Mouse (Mus musculus): Measurements from ENCODE around the gene 2610507B11Rik.
"Not testable (repeated sequence)": the region's sequence is repeated elsewhere in the genome, so short reads cannot be mapped to it uniquely, and the experiment has no call there.

2610507B11Rik gene

DNA sequence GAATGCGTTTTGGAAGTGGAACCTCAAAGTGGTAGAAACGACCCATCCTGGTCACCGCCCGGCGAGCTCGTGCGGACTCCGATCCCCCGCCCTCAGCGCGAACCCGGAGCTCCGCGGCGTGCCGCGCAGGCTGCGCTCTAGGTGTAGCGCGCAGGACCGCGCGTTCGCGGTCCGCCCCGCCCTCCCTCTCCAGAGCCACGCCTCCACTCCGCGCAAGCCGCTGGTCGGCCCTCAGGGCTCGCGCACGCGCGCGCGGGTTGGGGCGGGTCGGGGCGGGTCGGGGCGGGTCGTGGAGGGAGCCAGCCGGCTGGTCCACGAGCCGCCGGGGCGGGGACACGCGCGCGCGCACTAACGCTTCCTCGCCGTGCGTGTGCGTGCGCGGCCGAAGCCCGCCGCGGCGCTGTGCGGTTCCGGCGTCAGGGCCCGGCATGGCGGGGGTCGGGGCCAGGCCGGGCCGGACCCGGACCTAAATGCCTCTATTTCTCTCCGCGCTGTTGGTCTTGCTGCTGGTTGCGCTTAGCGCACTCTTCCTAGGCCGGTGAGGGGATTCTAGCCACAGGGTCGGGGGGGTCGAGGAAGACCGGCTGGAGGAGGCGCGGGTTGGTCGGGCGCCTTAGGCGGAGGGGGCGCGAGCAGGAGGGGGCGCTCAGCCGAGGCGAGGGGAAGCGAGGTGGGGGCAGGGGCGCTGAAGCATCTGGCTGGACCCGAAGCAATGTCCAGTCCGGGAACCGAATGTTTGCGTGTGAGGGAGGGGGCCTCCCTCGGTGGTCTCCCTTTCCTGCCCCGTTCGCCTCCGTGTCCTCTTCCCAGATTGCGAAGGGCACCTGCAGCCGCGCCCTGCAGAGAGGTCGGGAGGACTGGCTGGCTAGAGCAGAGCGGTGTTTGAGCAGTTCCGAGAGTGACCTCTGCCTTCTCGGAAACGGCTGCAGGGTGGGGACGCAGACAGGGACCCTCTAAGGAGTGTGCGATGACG is at the start of gene 2610507B11Rik:
Gene 2610507B11Rik, plus strand, starts transcription at position 373 of the 973 bp plus-strand sequence.
- DNase-seq (ENCODE audit: low spot score in 2 of 2) = peak; percentile 81 to 87

DNA sequence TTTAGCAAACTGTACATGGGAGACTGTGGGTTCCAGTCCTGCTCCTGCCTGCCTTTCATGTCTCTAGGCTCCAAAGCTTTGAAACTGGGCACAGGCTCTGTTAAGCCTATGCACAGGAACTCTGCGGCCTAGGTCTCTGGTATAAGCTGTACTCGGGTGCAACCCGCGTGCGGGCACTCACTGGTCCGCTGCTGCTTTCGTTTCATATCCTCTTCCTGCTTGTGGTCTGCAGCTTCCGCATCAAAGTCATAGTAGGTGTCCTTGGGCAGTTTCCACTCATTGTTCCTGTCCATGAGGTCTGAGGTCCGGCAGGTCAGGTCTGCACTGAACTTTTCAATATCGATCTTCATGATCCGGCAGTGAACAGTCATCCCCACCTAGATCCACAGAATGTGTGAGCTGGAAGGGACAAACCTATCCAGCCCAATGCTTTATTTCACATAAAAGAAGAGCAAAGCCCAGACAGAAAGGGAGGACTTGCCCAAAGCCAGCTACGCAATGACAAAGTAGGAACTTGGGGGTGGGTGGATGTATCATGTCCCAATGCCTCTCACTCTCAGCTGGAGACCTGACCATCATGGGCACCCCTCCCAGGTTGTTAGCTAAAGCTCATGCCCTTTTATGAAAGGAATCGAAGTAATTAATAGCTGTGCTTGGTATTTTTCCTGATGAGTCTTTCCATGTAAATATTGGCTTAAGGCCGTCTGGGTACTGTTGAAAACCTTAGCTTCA is 48.3 kb upstream of the 2610507B11Rik start:
- DNase-seq (ENCODE audit: low spot score in 2 of 2) = no peak

DNA sequence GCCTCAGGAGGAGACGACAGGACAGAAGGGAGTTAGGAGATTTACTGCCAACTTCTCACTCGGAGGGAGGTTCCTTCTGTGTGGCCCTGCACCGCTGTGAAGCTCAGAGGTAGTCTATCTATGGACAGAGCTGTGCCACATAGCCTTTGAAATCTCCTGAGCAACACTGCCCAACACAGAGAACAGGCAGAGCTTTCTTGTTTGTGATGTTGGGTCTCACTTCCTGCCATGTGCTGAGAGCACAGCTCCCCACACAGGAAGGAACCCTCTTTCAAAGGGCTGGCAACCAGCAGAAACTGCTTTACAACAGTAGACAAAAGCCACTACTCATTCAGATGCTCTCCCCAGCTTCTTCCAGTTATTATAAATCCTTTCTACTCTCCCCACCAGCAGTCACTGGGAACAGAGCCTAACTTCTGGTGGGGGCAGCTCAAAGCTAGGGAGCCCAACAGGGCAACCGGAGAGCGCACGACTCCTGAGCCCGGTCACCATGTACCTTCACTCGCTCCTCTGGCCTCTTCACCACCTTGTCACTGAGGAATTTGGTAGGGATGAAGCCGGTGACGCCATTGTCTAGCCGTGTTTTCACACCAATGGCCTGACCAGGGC is 45.7 kb upstream of the 2610507B11Rik start:
- DNase-seq (ENCODE audit: low spot score in 2 of 2) = no peak

DNA sequence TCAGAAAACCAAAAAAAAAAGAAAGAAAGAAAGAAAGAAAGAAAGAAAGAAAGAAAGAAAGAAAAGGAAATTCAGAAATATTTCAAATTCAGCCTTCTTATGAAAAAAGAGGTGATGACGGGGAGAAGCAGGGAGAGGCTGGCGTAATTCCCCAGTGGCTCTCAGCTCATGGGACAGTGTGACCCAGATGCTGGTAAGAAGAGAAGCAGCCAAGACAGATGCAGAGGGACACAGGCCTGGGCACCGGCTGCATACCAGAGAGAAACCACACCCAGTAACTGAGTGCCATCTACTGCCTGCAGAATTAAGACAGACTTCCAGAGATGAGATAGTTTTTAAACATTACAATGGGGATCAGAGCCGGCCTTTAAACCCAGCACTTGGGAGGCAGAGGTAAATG is 38.0 kb upstream of the 2610507B11Rik start:
- DNase-seq (ENCODE audit: low spot score in 2 of 2) = no peak

DNA sequence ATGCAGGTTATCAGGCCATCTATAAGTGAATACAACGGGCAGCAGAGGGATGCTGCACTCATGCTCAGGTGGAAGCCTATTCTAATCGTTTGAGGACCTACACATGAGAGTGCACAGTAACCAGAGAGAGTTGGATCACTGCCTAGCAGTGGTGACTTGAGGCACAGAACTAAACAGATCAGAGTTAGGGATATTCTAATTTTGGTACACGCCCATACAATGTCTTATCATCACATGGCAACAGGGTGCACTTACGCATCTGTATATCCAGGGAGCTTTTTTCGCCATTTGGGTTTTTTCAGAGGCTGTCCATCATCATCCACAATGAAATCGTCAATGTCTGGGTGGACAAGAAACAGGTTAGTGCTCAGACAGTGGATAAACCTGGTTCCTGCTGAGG is 30.0 kb upstream of the 2610507B11Rik start:
- DNase-seq (ENCODE audit: low spot score in 2 of 2) = no peak

DNA sequence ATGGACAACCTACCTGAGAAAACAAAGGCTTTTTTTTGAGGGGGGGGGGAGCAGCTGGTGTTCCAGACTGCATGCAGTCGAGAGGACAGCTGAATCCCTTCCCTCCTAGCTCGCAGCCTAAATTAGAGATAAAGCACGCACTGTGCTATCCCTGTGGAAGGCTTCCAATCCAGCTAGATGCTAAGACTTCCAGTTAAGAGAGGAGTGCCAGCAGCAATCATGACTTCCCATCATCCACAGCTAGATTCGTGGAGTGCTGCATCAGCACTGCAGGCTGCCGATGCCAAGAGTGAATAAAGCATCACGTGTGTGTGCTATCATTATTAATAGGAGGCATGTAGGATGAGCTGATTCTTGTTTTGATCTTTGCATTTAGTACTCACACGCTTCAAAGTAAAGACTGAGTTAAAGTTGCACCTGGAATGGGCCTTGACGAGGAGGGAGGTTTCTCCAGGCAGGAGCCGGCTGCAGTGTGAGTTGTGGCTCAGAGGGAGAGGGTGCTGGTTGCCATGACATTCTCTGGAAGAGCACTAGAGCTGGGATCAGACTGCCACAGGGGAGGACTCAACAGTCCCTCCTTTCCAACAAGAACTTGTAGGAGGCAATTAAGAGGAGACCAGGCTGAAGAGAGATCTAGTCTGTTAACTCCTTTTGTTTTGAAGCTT is 21.2 kb upstream of the 2610507B11Rik start:
- DNase-seq (ENCODE audit: low spot score in 2 of 2) = no peak

DNA sequence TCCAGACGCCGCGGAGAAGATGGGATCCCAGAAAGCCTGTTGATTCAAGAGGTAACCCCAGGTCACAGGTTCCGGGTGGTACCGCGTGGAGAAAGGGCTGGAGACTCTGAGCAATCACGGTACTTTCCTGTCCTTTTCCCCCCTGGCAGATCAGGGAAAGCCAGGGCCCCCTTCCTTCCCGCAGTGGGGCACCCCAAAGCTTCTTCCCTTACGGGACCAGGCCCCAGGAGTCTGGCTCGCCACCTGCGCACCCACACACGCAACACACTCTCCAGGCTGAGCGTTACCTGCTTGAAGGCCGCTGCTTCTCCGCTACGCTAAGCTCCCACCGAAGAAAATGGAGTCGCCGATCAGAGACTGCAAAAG is 16.3 kb upstream of the 2610507B11Rik start:
- DNase-seq (ENCODE audit: low spot score in 2 of 2) = peak in 1 of 2 experiments; percentile 5

DNA sequence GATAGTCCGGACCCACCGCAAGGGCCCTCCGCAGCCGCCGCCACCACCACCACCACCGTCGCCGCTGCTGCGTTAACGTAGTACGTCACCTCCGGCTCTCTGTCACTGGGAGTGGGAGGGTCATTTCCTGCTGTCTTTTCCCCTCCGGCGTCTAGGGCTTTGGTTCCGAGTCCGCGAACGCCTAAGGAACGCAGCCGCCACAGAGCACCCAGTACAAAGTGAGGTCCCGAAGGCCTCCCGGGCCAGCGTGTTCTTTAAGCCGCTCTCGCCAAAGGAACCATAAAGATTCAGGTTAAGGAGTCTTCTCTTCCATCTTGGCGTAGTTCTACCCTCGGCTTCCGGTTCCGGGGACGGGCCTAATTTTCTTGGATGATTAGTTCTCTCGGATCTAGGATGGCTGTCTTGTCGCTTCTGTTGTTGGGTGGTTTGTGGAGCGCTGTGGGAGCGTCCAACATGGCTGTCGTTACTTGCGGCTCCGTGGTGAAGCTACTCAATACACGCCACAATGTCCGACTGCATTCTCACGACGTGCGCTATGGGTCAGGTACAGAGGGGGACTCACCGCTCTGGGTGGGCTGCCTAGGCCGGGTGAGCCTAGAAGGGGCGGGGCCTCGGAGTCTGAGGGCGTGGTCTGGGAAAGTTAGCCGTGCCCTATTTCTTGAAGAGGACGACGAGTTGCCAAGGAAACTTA is 15.8 kb upstream of the 2610507B11Rik start, which contains the start of the genes Sdf2 and Supt6:
Gene Sdf2, plus strand, starts transcription at position 120 of the 691 bp plus-strand sequence.
Gene Supt6, minus strand, starts transcription at position 361 of the 691 bp plus-strand sequence.
- DNase-seq (ENCODE audit: low spot score in 2 of 2) = peak; percentile 82 to 94

DNA sequence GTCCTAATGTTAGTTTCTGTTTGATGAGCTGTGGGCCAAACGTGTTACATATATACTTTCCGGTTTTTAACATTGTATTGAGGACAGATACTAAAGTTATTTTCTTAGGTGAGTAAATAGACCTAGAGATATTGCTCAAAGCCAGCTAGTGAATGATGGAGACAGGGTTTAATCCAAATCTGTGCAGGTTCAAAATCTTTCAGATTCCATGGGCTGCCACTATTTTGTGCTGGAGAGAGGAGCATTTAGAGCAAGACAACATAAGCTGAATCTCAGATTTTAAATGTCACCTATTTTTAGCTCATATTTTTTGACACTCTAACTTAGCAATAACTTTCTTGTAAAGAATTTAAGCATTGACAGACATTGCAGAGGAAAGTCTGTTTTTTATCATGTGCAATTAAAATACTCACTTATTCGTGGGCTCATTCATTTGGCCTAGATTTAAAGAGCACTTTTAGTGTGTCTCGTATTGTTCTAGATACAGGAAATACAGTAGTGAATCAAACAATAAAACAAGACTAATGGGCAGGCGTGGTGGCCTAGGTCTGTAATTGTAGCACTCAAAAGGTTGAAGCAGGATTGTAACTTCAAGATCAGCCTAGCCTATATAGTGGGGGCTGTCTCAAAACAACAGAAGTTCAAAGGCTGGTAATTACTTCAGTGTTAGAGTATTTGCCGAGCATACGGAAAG is 15.1 kb upstream of the 2610507B11Rik start:
- DNase-seq (ENCODE audit: low spot score in 2 of 2) = no peak

DNA sequence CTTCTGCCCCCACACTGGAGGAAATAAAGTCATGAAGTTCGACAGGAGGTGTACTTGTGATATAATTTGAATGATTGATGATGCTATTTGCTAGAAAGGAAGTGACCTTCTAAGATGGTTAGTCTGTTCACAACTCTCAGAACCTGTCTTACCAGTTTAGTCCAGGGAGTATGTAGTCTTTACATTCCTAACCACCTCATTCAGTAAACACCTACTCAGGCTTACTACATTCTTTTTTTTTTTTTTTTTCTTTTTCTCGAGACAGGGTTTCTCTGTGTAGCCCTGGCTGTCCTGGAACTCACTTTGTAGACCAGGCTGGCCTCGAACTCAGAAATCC is 14.6 kb upstream of the 2610507B11Rik start:
- no peak for DNase-seq (ENCODE audit: low spot score in 2 of 2)

DNA sequence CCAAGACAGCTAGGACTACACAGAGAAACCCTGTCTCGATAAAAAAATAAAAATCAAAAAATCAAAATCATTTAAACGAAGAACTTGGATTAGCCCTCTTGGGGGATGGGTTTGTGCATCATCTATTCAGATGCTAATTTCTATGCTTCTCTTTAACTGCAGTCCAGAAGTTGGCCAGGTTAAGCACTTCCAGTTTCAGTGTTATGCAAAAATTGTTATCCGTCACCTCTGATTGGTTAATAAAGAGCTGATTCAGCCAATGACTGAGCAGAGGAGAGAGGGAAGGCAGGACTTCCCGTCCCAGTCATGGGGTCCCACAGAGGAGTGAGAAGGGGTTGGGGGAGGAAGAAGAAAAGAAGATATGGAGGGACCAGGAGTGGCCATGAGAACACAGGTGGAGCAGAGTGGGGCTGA is 13.8 kb upstream of the 2610507B11Rik start:
- DNase-seq (ENCODE audit: low spot score in 2 of 2) = no peak

DNA sequence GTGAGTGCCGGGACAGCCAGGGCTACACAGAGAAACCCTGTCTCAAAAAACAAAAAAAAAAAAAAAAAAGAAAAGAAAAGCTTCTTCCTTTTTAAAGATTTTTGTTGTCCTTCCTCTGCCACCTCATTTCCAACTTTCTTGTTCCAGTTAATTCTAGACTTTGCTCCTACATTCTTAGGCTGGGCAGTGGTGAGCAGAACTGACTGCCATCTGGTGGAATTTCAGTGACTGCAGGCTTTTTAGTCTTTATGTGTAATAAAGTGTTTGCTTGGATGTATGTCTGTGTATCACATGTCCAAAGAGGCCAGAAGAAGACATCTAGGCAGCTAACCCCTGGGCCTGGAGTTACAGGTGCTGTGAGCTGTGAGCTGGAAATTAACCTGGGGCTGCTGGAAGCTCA is 4.9 kb upstream of the 2610507B11Rik start:
- no peak for DNase-seq (ENCODE audit: low spot score in 2 of 2)

DNA sequence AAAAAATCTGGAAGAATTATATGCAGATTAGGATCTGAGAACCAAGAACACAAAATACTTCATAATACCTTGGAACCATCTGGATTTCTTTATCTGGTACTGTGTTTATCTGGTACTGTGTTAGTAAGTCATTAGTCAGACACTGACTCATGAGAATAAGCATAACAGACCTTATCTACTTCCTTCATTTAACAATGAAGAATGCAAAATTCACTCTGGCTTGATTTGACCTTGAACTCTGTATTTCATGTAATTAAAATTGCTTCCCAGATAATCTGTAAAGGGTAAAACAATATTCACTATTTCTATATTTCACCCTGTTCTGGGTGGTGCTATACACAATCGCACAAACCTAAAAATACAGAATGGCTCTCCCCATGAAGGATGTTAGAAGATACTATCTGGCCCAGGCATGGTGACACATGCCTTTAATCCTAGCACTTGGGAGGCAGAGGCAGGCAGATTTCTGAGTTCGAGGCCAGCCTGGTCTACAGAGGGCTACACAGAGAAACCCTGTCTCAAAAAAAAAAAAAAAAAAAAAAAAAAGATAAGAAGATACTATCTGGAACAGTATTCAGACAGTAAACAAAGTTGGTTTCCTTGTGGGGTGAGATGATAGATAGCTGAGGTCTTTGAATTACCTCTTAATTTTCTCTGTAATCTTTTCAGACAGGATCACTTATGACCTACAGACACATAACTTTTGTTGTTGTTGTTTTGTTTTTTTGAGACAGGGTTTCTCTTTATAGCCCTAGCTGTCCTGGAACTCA is 878 bp upstream of the 2610507B11Rik start:
- no peak for DNase-seq (ENCODE audit: low spot score in 2 of 2)

DNA sequence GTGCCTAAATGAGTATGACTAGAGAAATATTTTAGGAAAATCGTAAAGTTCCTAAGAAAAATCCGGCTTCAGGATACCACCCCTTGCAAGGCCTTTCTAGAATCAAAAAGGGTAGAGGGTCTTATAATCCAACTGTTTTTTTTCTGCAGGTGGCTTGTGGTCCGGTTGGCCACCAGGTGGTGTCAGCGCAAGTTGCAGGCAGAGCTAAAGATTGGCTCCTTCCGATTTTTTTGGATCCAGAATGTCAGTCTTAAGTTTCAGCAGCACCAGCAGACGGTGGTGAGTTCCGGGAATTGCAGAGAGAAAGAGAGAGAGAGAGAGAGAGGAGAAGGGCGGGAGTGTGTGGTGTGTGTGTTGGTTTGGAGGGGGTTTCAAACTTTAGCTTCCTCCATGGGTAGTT is 998 bp downstream of the 2610507B11Rik start:
- peak in 1 of 2 experiments; percentile 8 for DNase-seq (ENCODE audit: low spot score in 2 of 2)

DNA sequence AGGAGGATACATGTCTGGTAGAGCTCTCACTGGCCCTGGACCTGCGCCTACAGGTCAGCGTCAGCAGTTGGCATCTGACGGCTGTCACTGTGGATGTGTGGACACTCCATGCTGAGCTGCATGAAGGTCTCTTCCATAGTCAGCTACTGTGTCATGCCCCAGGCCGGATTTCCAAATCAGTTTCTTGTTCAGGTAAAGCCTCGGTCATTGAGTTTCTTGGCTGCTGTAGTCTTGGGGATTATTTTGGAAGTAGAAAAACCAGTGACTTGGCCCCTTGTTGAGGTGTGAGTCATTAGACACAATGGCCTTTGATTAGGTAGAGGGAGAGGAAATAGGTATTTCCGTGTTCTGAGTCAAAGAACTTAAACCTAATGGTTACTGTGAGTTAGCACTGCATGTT is 4.0 kb downstream of the 2610507B11Rik start:
- no peak for DNase-seq (ENCODE audit: low spot score in 2 of 2)

DNA sequence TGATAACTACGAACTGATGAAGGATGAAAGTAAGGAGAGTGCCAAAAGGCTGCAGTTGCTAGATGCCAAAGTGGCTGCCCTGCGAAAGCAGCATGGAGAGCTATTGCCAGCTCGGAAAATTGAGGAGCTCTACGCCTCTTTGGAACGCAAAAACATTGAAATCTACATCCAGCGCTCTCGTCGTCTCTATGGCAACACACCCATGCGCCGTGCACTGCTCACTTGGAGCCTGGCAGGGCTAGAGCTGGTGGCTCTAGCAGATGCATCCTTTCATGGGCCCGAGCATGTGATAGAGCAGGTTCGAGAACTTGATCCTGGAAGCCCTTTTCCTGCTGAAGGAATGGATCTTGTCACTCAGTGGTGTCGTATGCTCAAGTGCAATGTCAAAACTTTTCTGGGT is 10.4 kb downstream of the 2610507B11Rik start:
- DNase-seq (ENCODE audit: low spot score in 2 of 2) = no peak

DNA sequence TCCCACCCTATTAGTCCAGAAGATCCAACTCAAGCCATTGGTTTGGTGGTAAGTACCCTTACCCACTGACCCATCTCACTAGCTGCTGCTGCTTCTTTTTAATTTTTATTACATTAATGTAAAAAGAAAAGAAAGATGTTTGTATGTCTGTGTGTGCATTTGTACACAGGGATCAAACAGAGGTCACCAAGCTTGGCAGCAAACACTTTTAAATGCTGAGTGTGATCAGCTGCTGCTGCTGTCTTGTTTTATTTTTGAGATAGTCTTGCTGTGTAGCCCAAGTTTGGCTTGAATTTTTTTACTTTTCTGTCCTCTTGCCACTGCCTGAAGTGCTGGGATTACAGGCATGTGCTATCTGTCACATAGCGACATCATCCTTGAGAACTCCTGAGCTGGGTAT is 14.0 kb downstream of the 2610507B11Rik start:
- no peak for DNase-seq (ENCODE audit: low spot score in 2 of 2)

DNA sequence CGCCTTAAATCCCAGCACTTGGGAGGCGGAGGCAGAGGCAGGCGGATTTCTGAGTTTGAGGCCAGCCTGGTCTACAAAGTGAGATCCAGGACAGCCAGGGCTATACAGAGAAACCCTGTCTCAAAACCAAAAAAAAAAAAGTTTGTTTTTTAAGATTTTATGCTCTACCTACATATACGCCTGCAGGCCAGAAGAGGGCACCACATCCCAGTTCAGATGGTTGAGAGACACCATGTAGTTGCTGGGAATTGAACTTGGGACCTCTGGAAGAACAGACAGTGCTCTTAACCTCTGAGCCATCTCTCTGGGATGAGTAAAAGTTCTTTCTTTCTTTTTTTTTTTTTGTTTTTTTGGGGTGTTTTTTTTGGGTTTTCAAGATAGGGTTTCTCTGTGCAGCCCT is 14.6 kb downstream of the 2610507B11Rik start:
- not testable (repeated sequence) for DNase-seq (ENCODE audit: low spot score in 2 of 2)

DNA sequence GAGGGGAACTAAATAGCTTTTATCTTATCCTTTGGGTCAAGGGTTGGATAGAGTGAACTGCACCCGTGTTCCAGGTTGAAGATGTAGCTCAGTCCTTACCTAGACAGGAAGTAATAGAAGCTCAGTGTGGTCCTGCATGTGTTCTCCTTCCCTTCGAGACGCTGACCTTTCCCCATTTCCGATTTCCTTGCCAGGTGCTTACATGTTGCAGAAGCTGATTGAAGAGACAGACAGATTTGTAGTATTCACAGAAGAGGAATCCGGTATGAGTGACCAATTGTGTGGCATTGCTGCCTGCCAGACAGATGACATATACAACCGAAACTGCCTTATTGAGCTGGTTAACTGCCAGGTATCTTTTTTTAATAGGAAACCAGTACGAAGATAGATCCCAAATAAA is 17.3 kb downstream of the 2610507B11Rik start:
- DNase-seq (ENCODE audit: low spot score in 2 of 2) = no peak

DNA sequence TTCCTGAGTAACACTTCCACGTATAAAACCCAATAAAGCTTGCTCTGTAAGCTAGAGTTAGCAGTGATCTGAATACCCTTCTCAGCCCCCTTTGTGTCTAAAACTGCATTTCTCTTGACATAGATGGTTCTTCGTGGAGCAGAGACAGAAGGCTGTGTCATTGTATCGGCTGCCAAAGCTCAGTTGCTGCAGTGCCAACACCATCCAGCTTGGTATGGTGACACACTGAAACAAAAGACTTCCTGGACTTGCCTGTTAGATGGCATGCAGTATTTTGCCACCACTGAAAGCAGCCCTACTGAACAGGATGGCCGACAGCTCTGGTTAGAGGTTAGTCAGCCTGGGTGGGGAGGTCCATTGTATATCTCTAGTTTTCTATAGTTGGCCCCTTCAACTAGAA is 18.0 kb downstream of the 2610507B11Rik start:
- no peak for DNase-seq (ENCODE audit: low spot score in 2 of 2)

All from urinary bladder, adult 18-20 months (tissue).